Mouse (Mus musculus): ENCODE data around the gene Cnga4. TPM values are rescaled to one million over a fixed set of nuclear protein-coding genes. Genes with fewer than 3 reads are reported as not detected.
"Not testable (repeated sequence)": the region's sequence is repeated elsewhere in the genome, so short reads cannot be mapped to it uniquely, and the experiment has no call there.

The Cnga4 gene
- polyA plus RNA-seq (2012) = not detected in 2 replicates

GRCm38 (mm10) chr7:105404268-105404667 is at the start of gene Cnga4:
Gene Cnga4 (plus strand): TSS chr7:105404568.
- no peaks in the 10 kb centered on the region for H3K27me3 ChIP-seq (ENCODE audit: control insufficient read depth)
- H3K36me3 ChIP-seq (ENCODE audit: control insufficient read depth) = no peaks in the 10 kb centered on the region

GRCm38 (mm10) chr7:105356064-105356463 is 48.3 kb upstream of the Cnga4 start:
- H3K9me3 ChIP-seq (ENCODE audit: control insufficient read depth, low read length); H3K4me3 ChIP-seq (replicated peaks); H3K27me3 ChIP-seq (ENCODE audit: control insufficient read depth); H3K36me3 ChIP-seq (ENCODE audit: control insufficient read depth); H3K4me1 ChIP-seq (ENCODE audit: control insufficient read depth): not testable (repeated sequence)

More at GRCm38 (mm10) chr7:105404268-105404667, at the start of gene Cnga4:
- no peak within 1 kb of the TSS for H3K4me3 ChIP-seq (replicated peaks)
- no peak for TF ChIP-seq GATA1 (IDR thresholded peaks at IDR 0.05; ENCODE audit: low read length)
- TF ChIP-seq TAL1 (IDR thresholded peaks at IDR 0.05; ENCODE audit: low read length) = no peak
- peaks cover 14% of the 10 kb centered on the region for H3K4me1 ChIP-seq (ENCODE audit: control insufficient read depth)
- no peaks in the 10 kb centered on the region for H3K9me3 ChIP-seq (ENCODE audit: control insufficient read depth, low read length)

GRCm38 (mm10) chr7:105356487-105356886 is 47.9 kb upstream of the Cnga4 start:
- H3K36me3 ChIP-seq (ENCODE audit: control insufficient read depth); H3K9me3 ChIP-seq (ENCODE audit: control insufficient read depth, low read length); H3K27me3 ChIP-seq (ENCODE audit: control insufficient read depth); H3K4me3 ChIP-seq (replicated peaks); H3K4me1 ChIP-seq (ENCODE audit: control insufficient read depth): not testable (repeated sequence)

- H3K27me3 ChIP-seq (ENCODE audit: control insufficient read depth) = no peaks in the 10 kb centered on the region
- no peaks in the 10 kb centered on the region for H3K4me1 ChIP-seq (ENCODE audit: control insufficient read depth)
- H3K4me3 ChIP-seq (replicated peaks) = no peak overlapping the region
- no peaks in the 10 kb centered on the region for H3K9me3 ChIP-seq (ENCODE audit: control insufficient read depth, low read length)
- no peaks in the 10 kb centered on the region for H3K36me3 ChIP-seq (ENCODE audit: control insufficient read depth)
- TF ChIP-seq TAL1 (IDR thresholded peaks at IDR 0.05; ENCODE audit: low read length) = no peak
- TF ChIP-seq GATA1 (IDR thresholded peaks at IDR 0.05; ENCODE audit: low read length) = no peak
These were observed 42.7 kb upstream of the Cnga4 start for GRCm38 (mm10) chr7:105361713-105362112.

- TF ChIP-seq TAL1 (IDR thresholded peaks at IDR 0.05; ENCODE audit: low read length) (no peak), GATA1 (IDR thresholded peaks at IDR 0.05; ENCODE audit: low read length) (no peak)
- Histone ChIP-seq H3K4me3 (replicated peaks) (no peak overlapping the region), H3K9me3 (ENCODE audit: control insufficient read depth, low read length) (no peaks in the 10 kb centered on the region), H3K4me1 (ENCODE audit: control insufficient read depth) (no peaks in the 10 kb centered on the region), H3K27me3 (ENCODE audit: control insufficient read depth) (no peaks in the 10 kb centered on the region), H3K36me3 (ENCODE audit: control insufficient read depth) (no peaks in the 10 kb centered on the region)
These were observed 37.1 kb upstream of the Cnga4 start for GRCm38 (mm10) chr7:105367268-105367667.

- Histone ChIP-seq H3K36me3 (ENCODE audit: control insufficient read depth) (no peaks in the 10 kb centered on the region), H3K27me3 (ENCODE audit: control insufficient read depth) (no peaks in the 10 kb centered on the region), H3K4me3 (replicated peaks) (no peak within 1 kb of the TSS), H3K9me3 (ENCODE audit: control insufficient read depth, low read length) (no peaks in the 10 kb centered on the region), H3K4me1 (ENCODE audit: control insufficient read depth) (no peaks in the 10 kb centered on the region)
- TF ChIP-seq TAL1 (IDR thresholded peaks at IDR 0.05; ENCODE audit: low read length) = no peak
- no peak for TF ChIP-seq GATA1 (IDR thresholded peaks at IDR 0.05; ENCODE audit: low read length)
These were observed 36.4 kb upstream of the Cnga4 start, which contains the start of gene Olfr692 for GRCm38 (mm10) chr7:105367930-105368329. Gene Olfr692 (plus strand): TSS chr7:105368230.

GRCm38 (mm10) chr7:105368521-105368920 is 35.8 kb upstream of the Cnga4 start:
- no peaks in the 10 kb centered on the region; the same call in 1 of the 2 replicates for H3K4me1 ChIP-seq (ENCODE audit: control insufficient read depth)
- no peak for TF ChIP-seq TAL1 (IDR thresholded peaks at IDR 0.05; ENCODE audit: low read length)

GRCm38 (mm10) chr7:105372912-105373311 is 31.5 kb upstream of the Cnga4 start:
- no peaks in the 10 kb centered on the region for H3K9me3 ChIP-seq (ENCODE audit: control insufficient read depth, low read length)
- H3K27me3 ChIP-seq (ENCODE audit: control insufficient read depth) = no peaks in the 10 kb centered on the region
- H3K4me1 ChIP-seq (ENCODE audit: control insufficient read depth) = no peaks in the 10 kb centered on the region; the same call in 1 of the 2 replicates
- TF ChIP-seq TAL1 (IDR thresholded peaks at IDR 0.05; ENCODE audit: low read length) (no peak), GATA1 (IDR thresholded peaks at IDR 0.05; ENCODE audit: low read length) (no peak)
- H3K4me3 ChIP-seq (replicated peaks) = no peak overlapping the region
- H3K36me3 ChIP-seq (ENCODE audit: control insufficient read depth) = peaks cover 13% of the 10 kb centered on the region

More at GRCm38 (mm10) chr7:105368521-105368920, 35.8 kb upstream of the Cnga4 start:
- Histone ChIP-seq H3K4me3 (replicated peaks) (no peak overlapping the region), H3K27me3 (ENCODE audit: control insufficient read depth) (no peaks in the 10 kb centered on the region), H3K9me3 (ENCODE audit: control insufficient read depth, low read length) (no peaks in the 10 kb centered on the region), H3K36me3 (ENCODE audit: control insufficient read depth) (no peaks in the 10 kb centered on the region)

GRCm38 (mm10) chr7:105373509-105373908 is 30.9 kb upstream of the Cnga4 start:
- H3K36me3 ChIP-seq (ENCODE audit: control insufficient read depth) = peaks cover 18% of the 10 kb centered on the region
- no peaks in the 10 kb centered on the region for H3K27me3 ChIP-seq (ENCODE audit: control insufficient read depth)
- no peaks in the 10 kb centered on the region; the same call in 1 of the 2 replicates for H3K4me1 ChIP-seq (ENCODE audit: control insufficient read depth)
- no peak for TF ChIP-seq TAL1 (IDR thresholded peaks at IDR 0.05; ENCODE audit: low read length)
- TF ChIP-seq GATA1 (IDR thresholded peaks at IDR 0.05; ENCODE audit: low read length) = no peak
- H3K9me3 ChIP-seq (ENCODE audit: control insufficient read depth, low read length) = no peaks in the 10 kb centered on the region
- H3K4me3 ChIP-seq (replicated peaks) = no peak overlapping the region

- TF ChIP-seq TAL1 (IDR thresholded peaks at IDR 0.05; ENCODE audit: low read length) (no peak), GATA1 (IDR thresholded peaks at IDR 0.05; ENCODE audit: low read length) (no peak)
- no peaks in the 10 kb centered on the region for H3K27me3 ChIP-seq (ENCODE audit: control insufficient read depth)
- H3K4me1 ChIP-seq (ENCODE audit: control insufficient read depth) = no peaks in the 10 kb centered on the region; the same call in 1 of the 2 replicates
- H3K36me3 ChIP-seq (ENCODE audit: control insufficient read depth) = peaks cover 23% of the 10 kb centered on the region
- H3K4me3 ChIP-seq (replicated peaks) = no peak overlapping the region
- no peaks in the 10 kb centered on the region for H3K9me3 ChIP-seq (ENCODE audit: control insufficient read depth, low read length)
These were observed 30.4 kb upstream of the Cnga4 start for GRCm38 (mm10) chr7:105373976-105374375.

Measured in erythroblast, embryonic 14.5 days (primary cell).